Mouse (Mus musculus): ENCODE measurements around the gene Paqr6. TPM values are rescaled to one million over a fixed set of nuclear protein-coding genes. Genes with fewer than 3 reads are reported as not detected.

Gene Paqr6
- polyA plus RNA-seq (2017; shearing (Covaris generic)), result not detected

DNA sequence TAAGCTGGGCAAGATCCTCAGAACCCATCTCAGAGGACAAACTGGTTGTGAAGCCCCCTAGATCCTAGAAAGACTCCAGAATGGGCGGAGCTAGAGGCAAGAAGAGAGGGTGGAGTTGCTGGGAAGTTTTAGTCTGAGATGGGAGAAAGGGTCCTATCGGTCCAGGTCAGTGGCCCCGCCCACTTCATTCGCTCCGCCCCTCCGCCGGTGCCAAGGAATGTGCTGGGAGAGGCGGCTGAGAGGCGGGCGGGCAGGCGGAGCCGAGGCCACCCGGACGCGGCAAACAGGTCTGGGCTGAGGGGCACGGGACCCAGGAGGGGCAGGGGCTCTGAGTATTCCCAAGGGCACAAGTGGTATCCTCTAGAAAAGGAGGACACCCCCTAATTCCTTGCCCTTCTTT, at the start of gene Paqr6:
Gene Paqr6, plus strand, starts transcription at position 248 of the 400 bp plus-strand sequence.

DNA sequence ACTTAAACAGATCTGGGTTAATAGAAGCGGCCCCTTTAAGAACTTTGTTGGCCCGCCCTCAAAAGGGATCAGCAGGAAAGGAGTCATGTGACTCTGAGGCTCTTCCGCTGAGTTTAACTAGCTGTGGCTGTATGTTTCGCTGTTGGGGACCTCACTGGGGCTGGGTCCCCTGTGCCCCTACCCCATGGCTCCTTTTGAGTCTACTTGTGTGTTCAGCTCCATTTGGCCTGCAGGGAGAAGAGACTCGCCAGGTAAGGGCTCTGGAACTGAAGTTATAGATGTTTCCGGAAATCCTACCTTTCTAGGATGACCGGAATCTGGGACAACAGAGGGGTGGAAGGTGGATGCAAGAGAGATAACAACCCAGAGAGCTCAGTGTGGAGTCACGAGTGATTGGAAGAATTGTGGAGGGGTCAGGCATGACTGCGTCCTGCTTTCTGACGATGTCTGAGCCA, 39.4 kb upstream of the Paqr6 start, which contains the start of gene Glmp:
Gene Glmp, plus strand, starts transcription at position 73 of the 455 bp plus-strand sequence.

DNA sequence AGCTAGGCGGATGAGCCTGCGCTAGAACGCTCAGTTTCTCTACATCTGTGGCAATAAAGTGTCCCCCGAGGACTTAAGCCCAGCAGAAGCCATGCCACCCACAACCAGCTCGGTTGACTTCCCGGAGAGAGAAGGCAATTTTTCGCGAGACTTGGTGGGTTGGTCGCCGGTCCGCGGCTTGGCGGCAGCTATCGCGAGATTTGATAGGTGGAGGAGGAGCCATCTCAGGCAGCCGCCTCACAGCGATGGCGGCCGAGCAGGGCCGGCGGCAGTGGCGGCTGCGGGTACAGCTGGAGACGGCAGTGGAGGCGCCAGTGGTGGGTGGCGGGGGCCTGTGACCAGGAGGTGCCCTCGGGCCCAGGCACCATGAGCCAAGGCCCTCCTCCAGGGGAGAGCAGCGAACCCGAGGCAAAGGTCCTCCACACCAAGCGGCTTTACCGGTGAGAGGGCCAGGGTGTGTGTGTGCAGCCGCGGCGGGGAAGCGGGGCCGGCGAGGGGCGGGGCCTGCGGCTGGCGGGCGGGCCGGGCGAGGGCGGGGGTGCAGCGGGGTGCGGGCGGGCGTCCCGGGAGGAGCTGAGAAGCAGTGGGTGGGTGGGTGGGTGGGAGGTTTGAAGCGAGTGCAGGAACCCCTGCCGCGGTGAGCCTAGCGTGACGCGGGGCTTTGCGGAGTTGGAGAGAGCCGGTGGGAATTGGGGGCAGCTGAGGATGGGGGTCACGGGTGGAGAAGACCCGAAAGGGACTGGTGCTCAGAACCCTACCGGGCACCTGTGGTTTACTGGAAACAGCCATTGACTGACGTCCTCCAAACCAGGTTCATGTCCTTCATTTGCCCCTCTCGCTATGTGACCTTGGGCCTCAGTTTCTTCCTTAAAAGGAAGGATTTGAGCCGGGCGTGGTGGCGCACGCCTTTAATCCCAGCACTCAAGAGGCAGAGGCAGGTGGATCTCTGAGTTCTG, 28.0 kb upstream of the Paqr6 start, which contains the start of the genes Tmem79 and Smg5:
Gene Tmem79, minus strand, starts transcription at position 91 of the 956 bp plus-strand sequence.
Gene Smg5, plus strand, starts transcription at position 203 of the 956 bp plus-strand sequence.

DNA sequence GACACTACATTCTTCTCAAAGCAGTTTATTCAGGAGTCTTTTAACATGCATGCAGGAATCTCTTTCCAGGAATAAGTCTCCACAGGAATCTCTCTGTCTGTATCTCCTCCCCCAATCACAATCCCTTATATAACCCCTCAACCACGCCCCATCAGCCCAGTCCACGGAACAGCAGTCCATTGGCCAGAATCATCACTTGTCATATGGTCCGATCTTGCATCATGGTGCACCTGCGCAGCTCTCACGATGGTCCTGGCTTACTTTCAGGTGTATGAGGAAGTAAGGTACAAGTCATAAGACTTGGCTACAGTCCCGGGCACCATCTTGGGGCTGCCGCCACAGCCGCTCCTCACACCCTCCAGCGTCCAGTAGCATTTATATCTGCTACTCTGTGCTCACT, 8.3 kb downstream of the Paqr6 start, which contains the start of gene Bglap3:
Gene Bglap3, minus strand, starts transcription at position 101 of the 400 bp plus-strand sequence.

DNA sequence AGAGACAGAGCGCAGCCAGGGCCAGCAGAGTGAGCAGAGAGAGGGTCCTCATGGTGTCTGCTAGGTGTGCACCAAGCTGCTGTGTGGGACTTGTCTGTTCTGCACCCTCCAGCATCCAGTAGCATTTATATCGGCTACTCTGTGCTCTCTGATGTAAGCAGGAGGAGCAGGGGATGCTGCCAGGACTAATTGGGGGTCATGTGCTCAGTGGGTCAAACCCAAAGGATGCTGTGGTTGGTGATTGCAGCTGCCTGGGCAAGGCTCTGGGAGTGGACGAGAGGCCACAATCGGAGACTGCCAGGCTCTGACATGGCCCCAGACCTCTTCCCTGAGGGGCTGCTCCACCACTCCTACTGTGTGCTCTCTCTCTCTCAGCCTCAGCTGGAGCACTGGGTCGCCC, 14.2 kb downstream of the Paqr6 start, which contains the start of gene Bglap2:
Gene Bglap2, minus strand, starts transcription at position 101 of the 400 bp plus-strand sequence.

DNA sequence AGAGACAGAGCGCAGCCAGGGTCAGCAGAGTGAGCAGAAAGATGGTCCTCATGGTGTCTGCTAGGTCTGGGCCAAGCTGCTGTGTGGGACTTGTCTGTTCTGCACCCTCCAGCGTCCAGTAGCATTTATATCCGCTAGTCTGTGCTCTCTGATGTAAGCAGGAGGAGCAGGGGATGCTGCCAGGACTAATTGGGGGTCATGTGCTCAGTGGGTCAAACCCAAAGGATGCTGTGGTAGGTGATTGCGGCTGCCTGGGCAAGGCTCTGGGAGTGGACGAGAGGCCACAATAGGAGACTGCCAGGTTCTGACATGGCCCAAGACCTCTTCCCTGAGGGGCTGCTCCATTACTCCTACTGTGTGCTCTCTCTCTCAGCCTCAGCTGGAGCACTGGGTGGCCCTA, 20.0 kb downstream of the Paqr6 start, which contains the start of gene Bglap:
Gene Bglap, minus strand, starts transcription at position 101 of the 400 bp plus-strand sequence.

DNA sequence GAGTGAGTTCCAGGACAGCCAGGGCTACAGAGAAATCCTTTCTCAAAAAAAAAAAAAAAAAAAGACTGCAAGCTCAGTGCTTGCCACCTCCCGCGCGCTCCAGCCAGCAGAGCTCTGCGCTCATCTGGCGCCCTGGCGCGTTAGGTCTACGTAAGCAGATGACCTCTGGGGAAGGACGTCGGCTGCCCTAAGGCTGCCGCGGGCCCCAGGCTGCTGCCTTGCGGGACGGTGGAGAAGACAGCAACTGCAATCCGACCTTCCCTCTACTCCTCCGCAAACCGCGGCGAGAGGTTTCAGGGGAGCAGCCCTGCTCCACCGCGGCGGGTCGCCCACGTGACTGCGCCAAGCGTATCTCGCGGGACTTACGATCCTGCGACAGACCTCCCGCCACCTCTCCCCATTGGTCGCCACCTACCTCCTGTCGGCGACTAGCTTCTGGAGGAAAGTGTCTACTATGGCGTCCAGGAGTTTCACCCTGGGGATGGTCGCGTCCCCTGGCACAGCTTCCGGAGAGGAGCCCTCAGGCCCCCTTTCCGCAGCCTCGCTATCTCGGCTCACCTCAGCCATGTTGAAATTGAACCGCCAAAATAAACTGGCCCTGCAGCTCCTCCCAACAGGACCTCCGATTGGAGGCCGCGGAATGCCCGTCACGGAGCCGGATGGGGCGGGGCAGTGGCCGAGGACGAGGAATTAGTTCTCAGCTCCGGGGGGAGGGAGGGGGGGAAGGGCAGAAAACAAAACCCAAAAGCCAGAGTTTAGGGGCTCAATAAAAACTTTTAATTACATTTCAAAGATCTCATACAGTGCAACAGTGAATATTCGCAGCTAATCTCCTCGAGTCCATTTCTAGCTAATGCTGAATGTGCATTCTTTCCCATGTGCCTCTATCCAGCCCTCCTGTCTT, 45.6 kb downstream of the Paqr6 start, which contains the start of gene Pmf1:
Gene Pmf1, minus strand, starts transcription at position 591 of the 904 bp plus-strand sequence.

Other genes starting within 250 kb of the Paqr6 start
- 112 TPM for gene Mef2d, start 222.2 kb upstream of the Paqr6 start, polyA plus RNA-seq (2017; shearing (Covaris generic))
- gene Rhbg, start 109.9 kb upstream of the Paqr6 start, polyA plus RNA-seq (2017; shearing (Covaris generic)), result not detected
- not detected for gene Gm38392, start 77.4 kb upstream of the Paqr6 start, polyA plus RNA-seq (2017; shearing (Covaris generic))
- gene Tsacc, start 67.6 kb upstream of the Paqr6 start, polyA plus RNA-seq (2017; shearing (Covaris generic)), result 8.1 TPM
- gene Cct3, start 67.5 kb upstream of the Paqr6 start, polyA plus RNA-seq (2017; shearing (Covaris generic)), result 339 TPM
- gene Glmp, start 39.6 kb upstream of the Paqr6 start, polyA plus RNA-seq (2017; shearing (Covaris generic)), result 338 TPM
- 1.1 TPM for gene Tmem79, start 28.4 kb upstream of the Paqr6 start, polyA plus RNA-seq (2017; shearing (Covaris generic))
- 59.8 TPM for gene Smg5, start 28.3 kb upstream of the Paqr6 start, polyA plus RNA-seq (2017; shearing (Covaris generic))
- gene Bglap3, start 8.2 kb downstream of the Paqr6 start, polyA plus RNA-seq (2017; shearing (Covaris generic)), result 0.25 TPM
- gene Bglap2, start 14.1 kb downstream of the Paqr6 start, polyA plus RNA-seq (2017; shearing (Covaris generic)), result not detected
- gene Bglap, start 19.9 kb downstream of the Paqr6 start, polyA plus RNA-seq (2017; shearing (Covaris generic)), result not detected
- gene Pmf1, start 45.7 kb downstream of the Paqr6 start, polyA plus RNA-seq (2017; shearing (Covaris generic)), result 35.4 TPM
- gene Slc25a44, start 60.6 kb downstream of the Paqr6 start, polyA plus RNA-seq (2017; shearing (Covaris generic)), result 16.6 TPM
- gene Sema4a, start 96.6 kb downstream of the Paqr6 start, polyA plus RNA-seq (2017; shearing (Covaris generic)), result 67.7 TPM
- 9.6 TPM for gene Lmna, start 145.4 kb downstream of the Paqr6 start, polyA plus RNA-seq (2017; shearing (Covaris generic))
- 0.38 TPM for gene Mex3a, start 167.8 kb downstream of the Paqr6 start, polyA plus RNA-seq (2017; shearing (Covaris generic))
- gene Rab25, start 183.7 kb downstream of the Paqr6 start, polyA plus RNA-seq (2017; shearing (Covaris generic)), result not detected
- 183 TPM for gene Lamtor2, start 188.5 kb downstream of the Paqr6 start, polyA plus RNA-seq (2017; shearing (Covaris generic))
- 66.9 TPM for gene Ubqln4, start 189.2 kb downstream of the Paqr6 start, polyA plus RNA-seq (2017; shearing (Covaris generic))
- 126 TPM for gene Ssr2, start 211.3 kb downstream of the Paqr6 start, polyA plus RNA-seq (2017; shearing (Covaris generic))
- gene Arhgef2, start 241.4 kb downstream of the Paqr6 start, polyA plus RNA-seq (2017; shearing (Covaris generic)), result 126 TPM

Measured in CD4-positive, CD25-positive, alpha-beta regulatory T cell (primary cell).